Mouse (Mus musculus) MEL (cell line): ENCODE data around the gene Atf7.

Experiments
- CHD1 ChIP-seq: IDR thresholded peaks from 2 replicates; pipeline ENCODE4 v1.6.1; 2012; ENCODE audit warnings: low read depth, mild to moderate bottlenecking, inconsistent platforms, low read length, improper control_type of control experiment
- CHD2 ChIP-seq: IDR thresholded peaks from 2 replicates; pipeline ENCODE4 v1.6.1; 2011; ENCODE audit warnings: low read length, improper control_type of control experiment
- CTCF ChIP-seq, 3 experiments: IDR thresholded peaks in 2 of 3; conservative IDR thresholded peaks in 1 of 3; 2 replicates each; pipeline ENCODE4 v1.5.1; 2011 to 2012; ENCODE audit warnings: low read length in 3 of 3, low read depth in 2 of 3, mild to moderate bottlenecking in 2 of 3, improper control_type of control experiment in 1 of 3, inconsistent platforms in 1 of 3, mixed read lengths in 1 of 3, moderate library complexity in 1 of 3; ENCODE audit not compliant: control insufficient read depth in 1 of 3, insufficient read depth in 1 of 3, poor library complexity in 1 of 3, severe bottlenecking in 1 of 3
- E2F4 ChIP-seq: IDR thresholded peaks from 2 replicates; pipeline ENCODE4 v1.6.1; 2011; ENCODE audit warnings: low read depth, low read length, improper control_type of control experiment, borderline replicate concordance
- ELF1 ChIP-seq: IDR thresholded peaks from 2 replicates; pipeline ENCODE4 v1.6.1; 2014; ENCODE audit warnings: low read depth, mild to moderate bottlenecking, inconsistent platforms, low read length, improper control_type of control experiment, moderate library complexity
- EP300 ChIP-seq, 2 experiments: IDR thresholded peaks; 2 replicates each; pipeline ENCODE4 v1.6.1; 2011; ENCODE audit warnings: improper control_type of control experiment in 2 of 2, low read length in 2 of 2, low read depth in 1 of 2, mild to moderate bottlenecking in 1 of 2
- GATA1 ChIP-seq: IDR thresholded peaks from 2 replicates; pipeline ENCODE4 v1.6.1; 2011; ENCODE audit warnings: low read depth, low read length, improper control_type of control experiment
- HCFC1 ChIP-seq: IDR thresholded peaks from 2 replicates; pipeline ENCODE4 v1.6.1; 2012; ENCODE audit warnings: low read depth, mild to moderate bottlenecking, inconsistent platforms, low read length, improper control_type of control experiment, moderate library complexity
- MYC ChIP-seq: IDR thresholded peaks from 2 replicates; pipeline ENCODE4 v1.6.1; 2011; ENCODE audit warnings: low read depth, mild to moderate bottlenecking, low read length, improper control_type of control experiment, moderate library complexity
- POLR2A ChIP-seq, 2 experiments: IDR thresholded peaks; 2 replicates each; pipeline ENCODE4 v1.6.1; 2011 to 2012; ENCODE audit warnings: low read length in 2 of 2, mild to moderate bottlenecking in 2 of 2, control low read depth in 1 of 2, improper control_type of control experiment in 1 of 2, low read depth in 1 of 2, moderate library complexity in 1 of 2; ENCODE audit not compliant: control insufficient read depth in 1 of 2, insufficient read depth in 1 of 2, poor library complexity in 1 of 2
- POLR2AphosphoS5 ChIP-seq: IDR thresholded peaks from 2 replicates; pipeline ENCODE4 v1.6.1; 2012; ENCODE audit warnings: low read depth, borderline replicate concordance, mild to moderate bottlenecking, inconsistent platforms, low read length, moderate library complexity, mixed read lengths
- ZKSCAN1 ChIP-seq: IDR thresholded peaks from 2 replicates; pipeline ENCODE4 v1.6.1; 2012; ENCODE audit warnings: low read depth, mild to moderate bottlenecking, inconsistent platforms, low read length, improper control_type of control experiment, moderate library complexity
- ZMIZ1 ChIP-seq: IDR thresholded peaks from 2 replicates; pipeline ENCODE4 v1.6.1; 2012; ENCODE audit warnings: low read depth, mild to moderate bottlenecking, inconsistent platforms, low read length, improper control_type of control experiment, moderate library complexity
- ZNF384 ChIP-seq: IDR thresholded peaks from 2 replicates; pipeline ENCODE4 v1.6.1; 2012; ENCODE audit warnings: low read depth, mild to moderate bottlenecking, inconsistent platforms, low read length, improper control_type of control experiment

- TF ChIP-seq ZNF384 (peak; percentile 54), ZMIZ1 (no peak), ELF1 (no peak), CTCF (IDR thresholded peaks at IDR 0.05 in 2 of 3, conservative IDR thresholded peaks at IDR 0.05 in 1 of 3; ENCODE audit: control insufficient read depth in 1 of 3, insufficient read depth in 1 of 3, low read depth in 2 of 3, low read length in 3 of 3, poor library complexity in 1 of 3, severe bottlenecking in 1 of 3) (no peak; a peak in 1 of 6 replicates), POLR2A (IDR thresholded peaks at IDR 0.05; ENCODE audit: control insufficient read depth in 1 of 2, insufficient read depth in 1 of 2, low read depth in 1 of 2, low read length in 2 of 2, poor library complexity in 1 of 2) (no peak), CHD2 (no peak), GATA1 (no peak), EP300 (IDR thresholded peaks at IDR 0.05; ENCODE audit: low read depth in 1 of 2, low read length in 2 of 2) (no peak), ZKSCAN1 (no peak), HCFC1 (no peak), CHD1 (no peak), POLR2AphosphoS5 (no peak), E2F4 (no peak), MYC (no peak)
Observed at GRCm38 (mm10) chr15:102552599-102552998, 72.7 kb downstream of the Atf7 start.
